Mouse (Mus musculus) kidney, postnatal 0 days (tissue): ENCODE data around the gene Def6. TPM values are rescaled to one million over a fixed set of nuclear protein-coding genes. Genes with fewer than 3 reads are reported as not detected.

ENCODE experiments used
- ATAC-seq: fragments of 200-750 bp; cut with Nextera tagmentation; replicated peaks from 2 replicates; pipeline ENCODE4 v1.8.0; 2017; ENCODE audit warnings: low read depth, moderate number of reproducible peaks, moderate TSS enrichment, moderate library complexity; ENCODE audit not compliant: low FRiP score
- DNase-seq: peaks from one replicate; pipeline ENCODE4 v3.0.0-alpha.2; 2016; ENCODE audit warnings: low spot score
- H3K27ac ChIP-seq: fragments of 300-500 bp; sonication (generic); 2 replicates; pipeline ENCODE4 v1.5.1; 2014; ENCODE audit warnings: mild to moderate bottlenecking
- H3K27me3 ChIP-seq: fragments of 300-500 bp; sonication (generic); 2 replicates; pipeline ENCODE4 v1.6.1; 2014; ENCODE audit warnings: low read length, mixed read lengths; ENCODE audit not compliant: insufficient read depth
- H3K36me3 ChIP-seq: fragments of 300-500 bp; sonication (generic); 2 replicates; pipeline ENCODE4 v1.6.1; 2014; ENCODE audit warnings: low read length, mixed read lengths; ENCODE audit not compliant: insufficient read depth
- H3K4me1 ChIP-seq: fragments of 300-500 bp; sonication (generic); replicated peaks from 2 replicates; pipeline ENCODE4 v1.6.1; 2014; ENCODE audit warnings: antibody characterized with exemption, low read length, mixed read lengths; ENCODE audit not compliant: insufficient read depth
- H3K4me2 ChIP-seq: fragments of 300-500 bp; sonication (generic); 2 replicates; pipeline ENCODE4 v1.6.1; 2014; ENCODE audit warnings: mild to moderate bottlenecking, low read length, moderate library complexity, mixed read lengths
- H3K4me3 ChIP-seq: fragments of 300-500 bp; sonication (generic); replicated peaks from 2 replicates; pipeline ENCODE4 v1.5.1; 2014; ENCODE audit warnings: low read depth, low read length
- H3K9ac ChIP-seq: fragments of 300-500 bp; sonication (generic); 2 replicates; pipeline ENCODE4 v1.6.1; 2014; ENCODE audit warnings: low read depth, low read length
- H3K9me3 ChIP-seq: fragments of 300-500 bp; sonication (generic); replicated peaks from 2 replicates; pipeline ENCODE4 v1.6.1; 2016; ENCODE audit warnings: low read length, inconsistent platforms, mixed read lengths
- CTCF ChIP-seq: IDR thresholded peaks from 2 replicates; pipeline ENCODE4 v1.5.1; 2016; ENCODE audit warnings: antibody characterized with exemption, low read depth, mild to moderate bottlenecking, moderate library complexity
- WGBS: fragments of 180-500 bp; shearing (Covaris S2); extraction: QIAGEN DNeasy Blood & Tissue Kit; methylation state at CpG from one replicate; pipeline ENCODE4 v1.1.7; 2014; 5-methylcytosine and 5-hydroxymethylcytosine counted together
- polyA plus RNA-seq: library from polyadenylated mRNA; unstranded; fragments of >200 nt; fragmentation: Nextera tagmentation; extraction: Ambion mirVana; gene quantifications from 2 replicates; pipeline ENCODE4 v1.2.1, GENCODE M21; 2015

Def6 gene
- polyA plus RNA-seq, 1 experiment from 2014 or later = 8.6 TPM

GRCm38 (mm10) chr17:28263181-28263894, 55.8 kb downstream of the Def6 start:
- Histone ChIP-seq H3K27me3 (no peaks in the 10 kb centered on the region), H3K36me3 (no peaks in the 10 kb centered on the region), H3K27ac (no peak overlapping the region), H3K4me2 (no peak overlapping the region), H3K4me1 (peaks cover 10% of the 10 kb centered on the region), H3K4me3 (no peak overlapping the region), H3K9me3 (no peaks in the 10 kb centered on the region), H3K9ac (no peak overlapping the region)
- ATAC-seq (no peak), DNase-seq (no peak)
- no peak for TF ChIP-seq CTCF
- 52% methylated on average over 13 of the region's 13 CpGs for WGBS

GRCm38 (mm10) chr17:28267251-28267650, 59.7 kb downstream of the Def6 start:
- no peak for TF ChIP-seq CTCF
- Histone ChIP-seq H3K9me3 (no peaks in the 10 kb centered on the region), H3K27ac (no peak overlapping the region), H3K4me2 (no peak overlapping the region), H3K4me3 (no peak overlapping the region), H3K27me3 (no peaks in the 10 kb centered on the region), H3K9ac (no peak overlapping the region), H3K36me3 (no peaks in the 10 kb centered on the region), H3K4me1 (peaks cover 10% of the 10 kb centered on the region)
- DNase-seq (no peak), ATAC-seq (no peak)
- 81% methylated on average over 5 of the region's 5 CpGs for WGBS

DNA sequence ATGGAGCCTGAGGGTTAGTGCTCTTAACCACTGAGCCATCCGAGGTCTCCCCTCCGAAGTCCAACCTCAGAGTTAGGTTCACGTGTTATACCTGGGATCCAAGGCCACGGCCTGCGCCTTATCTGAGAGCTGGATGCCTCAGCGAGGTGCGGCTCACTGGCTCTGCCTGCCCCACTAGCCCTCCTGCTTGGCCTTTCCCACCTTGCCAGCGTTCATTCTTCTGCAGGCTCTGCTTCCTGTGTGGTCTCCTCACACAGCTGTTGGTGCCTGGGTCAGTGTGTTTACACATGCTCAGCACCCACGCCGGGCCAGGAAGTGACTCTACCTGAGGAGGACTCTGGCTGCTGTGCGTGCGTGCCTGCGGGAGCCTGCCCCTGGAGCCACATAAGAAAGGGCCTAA, 62.6 kb downstream of the Def6 start:
- H3K9ac ChIP-seq = no peak overlapping the region
- H3K9me3 ChIP-seq = no peaks in the 10 kb centered on the region
- no peaks in the 10 kb centered on the region for H3K27me3 ChIP-seq
- no peak overlapping the region for H3K4me2 ChIP-seq
- H3K36me3 ChIP-seq = no peaks in the 10 kb centered on the region
- DNase-seq = no peak
- no peak for TF ChIP-seq CTCF
- no peak overlapping the region for H3K27ac ChIP-seq
- no peak overlapping the region for H3K4me3 ChIP-seq
- 47% methylated on average over 13 of the region's 13 CpGs for WGBS
- peaks cover 6% of the 10 kb centered on the region; the same call in 1 of the 2 replicates for H3K4me1 ChIP-seq
- no peak for ATAC-seq

GRCm38 (mm10) chr17:28271537-28272266, 64.1 kb downstream of the Def6 start:
- DNase-seq = no peak
- TF ChIP-seq CTCF = no peak
- no peak for ATAC-seq
- H3K9me3 ChIP-seq = no peaks in the 10 kb centered on the region
- peak overlapping the region; percentile 42 for H3K27ac ChIP-seq
- no peaks in the 10 kb centered on the region for H3K36me3 ChIP-seq
- no peak overlapping the region for H3K4me2 ChIP-seq
- H3K27me3 ChIP-seq = no peaks in the 10 kb centered on the region
- no peaks in the 10 kb centered on the region for H3K4me1 ChIP-seq
- H3K4me3 ChIP-seq = no peak overlapping the region
- 0 out of 2 replicates have a peak overlapping the region, but pooled peaks have one; percentile 18 for H3K9ac ChIP-seq
- 69% methylated on average over 12 of the region's 12 CpGs for WGBS

- H3K27ac ChIP-seq = peak overlapping the region; percentile 42
- no peak overlapping the region for H3K4me2 ChIP-seq
Measured at GRCm38 (mm10) chr17:28272281-28272680, 64.7 kb downstream of the Def6 start.

GRCm38 (mm10) chr17:28272837-28273236, 65.3 kb downstream of the Def6 start:
- H3K9ac ChIP-seq = no peak overlapping the region
- no peaks in the 10 kb centered on the region for H3K36me3 ChIP-seq
- H3K27ac ChIP-seq = 0 out of 2 replicates have a peak overlapping the region, but pooled peaks have one; percentile 42
- H3K27me3 ChIP-seq = no peaks in the 10 kb centered on the region
- no peak for TF ChIP-seq CTCF
- WGBS = 66% methylated on average over 6 of the region's 6 CpGs
- H3K4me2 ChIP-seq = no peak overlapping the region
- H3K4me3 ChIP-seq = no peak overlapping the region
- DNase-seq = no peak
- 0 out of 2 replicates have a peak, but pooled peaks cover 4% of the 10 kb centered on the region for H3K4me1 ChIP-seq
- no peaks in the 10 kb centered on the region for H3K9me3 ChIP-seq
- no peak for ATAC-seq

More at GRCm38 (mm10) chr17:28272281-28272680, 64.7 kb downstream of the Def6 start:
- Histone ChIP-seq H3K4me3 (no peak overlapping the region), H3K9ac (0 out of 2 replicates have a peak overlapping the region, but pooled peaks have one; percentile 18), H3K4me1 (0 out of 2 replicates have a peak, but pooled peaks cover 4% of the 10 kb centered on the region), H3K36me3 (no peaks in the 10 kb centered on the region), H3K9me3 (no peaks in the 10 kb centered on the region), H3K27me3 (no peaks in the 10 kb centered on the region)
- WGBS = 81% methylated on average over 9 of the region's 9 CpGs
- TF ChIP-seq CTCF = no peak
- no peak; the same call in 1 of the 2 replicates for ATAC-seq
- DNase-seq = no peak
